Mouse (Mus musculus): ENCODE data around the gene Foxc1. TPM values are rescaled to one million over a fixed set of nuclear protein-coding genes. Genes with fewer than 3 reads are reported as not detected.

The Foxc1 gene
- polyA plus RNA-seq, 1 experiment from 2014 or later, result 5.1 TPM

- Histone ChIP-seq H3K36me3 (no peaks in the 10 kb centered on the region), H3K9me3 (no peaks in the 10 kb centered on the region), H3K4me3 (no peak overlapping the region), H3K4me2 (replicated peaks) (no peak overlapping the region), H3K4me1 (peaks cover 16% of the 10 kb centered on the region), H3K27me3 (peaks cover 62% of the 10 kb centered on the region), H3K9ac (no peak overlapping the region), H3K27ac (no peak overlapping the region)
- ATAC-seq (ENCODE audit: low FRiP score, low read depth), result peak; percentile 66
- 23% methylated on average over 4 of the region's 4 CpGs for WGBS
Observed at GRCm38 (mm10) chr13:31854000-31854399, 47.6 kb downstream of the Foxc1 start.

- no peaks in the 10 kb centered on the region for H3K9me3 ChIP-seq
- H3K4me3 ChIP-seq, result no peak overlapping the region
- no peak overlapping the region for H3K9ac ChIP-seq
- H3K36me3 ChIP-seq, result no peaks in the 10 kb centered on the region
- no peak overlapping the region for H3K27ac ChIP-seq
- peaks cover 11% of the 10 kb centered on the region for H3K4me1 ChIP-seq
- ATAC-seq (ENCODE audit: low FRiP score, low read depth), result no peak
- no peak overlapping the region for H3K4me2 ChIP-seq (replicated peaks)
- WGBS, result 91% methylated on average over 5 of the region's 5 CpGs
- peaks cover 53% of the 10 kb centered on the region for H3K27me3 ChIP-seq
Observed at GRCm38 (mm10) chr13:31860200-31860599, 53.8 kb downstream of the Foxc1 start.

Other genes with a start within 250 kb of the Foxc1 start
- not detected in 2 replicates for gene A530084C06Rik, start 247.3 kb upstream of the Foxc1 start, polyA plus RNA-seq (2015; fragmentation: Nextera tagmentation; extraction: Ambion mirVana)
- gene Foxf2, start 180.8 kb upstream of the Foxc1 start, polyA plus RNA-seq (2015; fragmentation: Nextera tagmentation; extraction: Ambion mirVana), result 2.7 and 3.0 TPM in 2 replicates